Mouse (Mus musculus) heart, postnatal 10 days (tissue): ENCODE results near the gene Qrsl1. TPM values are rescaled to one million over a fixed set of nuclear protein-coding genes. Genes with fewer than 3 reads are reported as not detected.
"Not testable (repeated sequence)": the region's sequence is repeated elsewhere in the genome, so short reads cannot be mapped to it uniquely, and the experiment has no call there.

Source experiments
- DNase-seq, 2 experiments: peaks; one replicate each; pipeline ENCODE4 v3.0.0; 2021
- intact Hi-C: fragments of 180-260 bp; cut with DNase I; formaldehyde crosslinking; loops from one replicate; pipeline ENCODE4 v1.15.1; 2025
- total RNA-seq, 2 experiments: library from RNA; stranded (reverse); gene quantifications; 2 replicates each; pipeline ENCODE4 v1.2.3; 2021

Qrsl1 gene
- 10 to 100 TPM; 29.4 to 30.9 TPM for total RNA-seq

DNA sequence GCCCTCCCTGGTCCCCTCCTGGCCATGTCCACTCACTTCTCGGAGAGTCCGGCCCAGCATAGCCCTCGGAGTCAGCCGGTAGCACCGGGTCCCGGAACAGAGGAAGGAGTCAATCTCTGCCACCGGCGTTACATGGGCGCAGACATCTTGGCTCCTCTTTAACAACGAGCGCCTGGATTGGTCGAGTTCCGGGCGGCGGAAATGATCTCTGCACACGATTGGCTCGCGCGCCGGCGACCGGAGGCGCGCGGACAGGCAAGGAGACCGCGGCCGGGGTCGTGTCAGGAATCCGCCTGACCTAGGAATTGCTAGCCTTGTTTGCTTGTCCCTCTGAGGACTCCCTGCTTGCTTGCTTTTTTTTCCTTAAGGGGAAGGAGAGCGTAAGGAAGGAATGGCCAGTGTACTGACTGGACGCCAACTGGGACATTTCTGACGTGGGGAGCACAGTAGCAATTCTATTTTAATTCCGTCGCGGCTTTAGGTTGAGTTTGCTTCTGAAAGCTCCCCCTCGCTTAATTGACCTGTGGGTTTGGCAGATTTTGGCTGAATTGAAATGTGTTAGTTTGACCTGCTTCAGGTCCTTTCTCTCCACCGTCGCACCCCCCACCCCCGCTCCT is at the start of gene Qrsl1, which contains the start of gene Rtn4ip1:
Qrsl1 (minus strand) TSS at position 168 of the 617 bp plus-strand sequence.
Rtn4ip1 (plus strand) TSS at position 230 of the 617 bp plus-strand sequence.
- intact Hi-C loops = loop anchor here (5.0 kb wide), 1 partner anchor 324 kb away; the partner anchor contains the start of gene Cd24a
- DNase-seq = peak; percentile 96 to 97

DNA sequence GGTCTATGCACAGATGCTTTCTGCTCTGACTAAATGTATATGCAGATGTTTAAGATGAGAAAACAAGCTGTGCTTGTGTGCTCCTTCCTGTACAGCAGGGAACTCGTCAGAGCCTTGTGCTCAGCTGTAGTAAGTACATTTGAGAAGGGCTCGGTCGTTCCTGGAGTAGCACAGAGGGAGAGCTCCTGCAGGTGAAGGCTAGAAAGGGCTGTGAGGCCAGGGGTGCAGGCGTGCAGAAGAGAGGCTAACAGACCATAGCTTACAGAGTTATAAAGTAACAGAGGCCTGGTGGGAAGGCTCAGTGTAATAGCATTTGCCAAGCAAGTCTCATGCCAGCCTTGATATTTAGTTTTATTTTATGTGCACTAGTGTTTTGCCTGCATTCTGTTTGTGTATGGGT is 43.9 kb upstream of the Qrsl1 start:
- intact Hi-C loops = no loop called here
- DNase-seq = no peak

DNA sequence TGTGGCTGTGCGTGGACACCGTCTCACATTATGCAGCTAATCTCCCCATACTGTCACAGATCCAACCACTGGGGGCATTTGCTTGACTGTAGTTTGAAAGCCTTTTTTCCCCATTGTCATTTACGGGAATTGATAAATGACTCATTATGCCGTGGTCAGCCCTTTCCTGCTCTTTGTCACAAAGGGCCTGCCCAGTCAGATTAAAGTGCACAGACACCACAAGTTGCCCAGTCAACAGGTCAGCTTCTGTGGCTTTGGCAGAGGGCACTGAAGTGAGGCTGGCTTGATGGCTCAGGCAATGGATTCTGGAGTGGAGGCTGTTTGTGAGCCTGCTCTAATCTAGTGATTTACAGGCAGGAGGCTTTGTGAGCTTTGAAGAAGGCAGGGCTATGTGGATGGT is 42.2 kb upstream of the Qrsl1 start:
- no peak for DNase-seq
- intact Hi-C loops = no loop called here

DNA sequence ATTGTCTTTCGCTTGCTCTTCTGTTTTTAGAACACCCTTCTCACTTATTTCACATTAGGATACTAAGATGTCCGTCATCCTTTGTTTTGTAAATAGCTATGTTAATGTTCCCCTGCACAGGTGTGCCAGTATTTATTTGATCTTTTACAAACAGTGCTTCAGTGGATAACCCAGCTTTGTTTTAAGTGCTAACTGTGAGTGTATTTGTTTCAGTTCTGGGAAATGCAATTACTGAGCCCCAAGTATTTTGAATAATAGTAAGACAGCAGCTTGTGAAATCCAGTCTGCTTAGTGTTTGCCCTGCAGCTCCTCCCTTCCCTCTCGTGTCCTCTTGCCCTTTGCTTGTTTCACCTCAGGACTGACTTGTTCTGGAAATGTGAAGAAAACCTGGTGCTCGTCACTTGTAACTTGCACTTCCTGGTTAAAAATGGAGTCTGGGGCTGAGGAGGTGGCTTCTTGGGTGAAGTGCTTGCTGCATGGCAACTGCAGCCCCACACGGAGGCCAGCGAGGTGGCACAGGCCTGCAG is 37.7 kb upstream of the Qrsl1 start:
- intact Hi-C loops = no loop called here
- DNase-seq = no peak

DNA sequence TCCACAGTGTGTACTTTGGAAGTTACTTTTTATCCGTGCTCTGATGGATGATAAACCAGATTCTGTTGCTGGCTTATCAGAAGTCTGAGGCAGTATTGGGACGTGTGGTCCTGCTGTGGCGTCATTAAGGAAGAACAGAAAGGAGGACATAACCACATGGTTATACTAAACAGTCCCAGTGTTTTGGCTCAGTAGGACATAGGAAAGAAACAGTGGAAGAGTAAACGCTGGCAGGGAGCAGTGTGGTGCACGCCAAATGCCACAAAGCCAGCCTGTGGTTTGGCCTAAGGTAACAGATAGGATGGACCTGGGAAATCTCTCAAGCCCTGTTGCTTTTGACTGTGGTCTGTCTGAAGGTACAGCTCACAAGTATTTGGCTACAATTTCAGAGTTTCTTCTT is 27.1 kb upstream of the Qrsl1 start:
- no peak for DNase-seq
- intact Hi-C loops = no loop called here

DNA sequence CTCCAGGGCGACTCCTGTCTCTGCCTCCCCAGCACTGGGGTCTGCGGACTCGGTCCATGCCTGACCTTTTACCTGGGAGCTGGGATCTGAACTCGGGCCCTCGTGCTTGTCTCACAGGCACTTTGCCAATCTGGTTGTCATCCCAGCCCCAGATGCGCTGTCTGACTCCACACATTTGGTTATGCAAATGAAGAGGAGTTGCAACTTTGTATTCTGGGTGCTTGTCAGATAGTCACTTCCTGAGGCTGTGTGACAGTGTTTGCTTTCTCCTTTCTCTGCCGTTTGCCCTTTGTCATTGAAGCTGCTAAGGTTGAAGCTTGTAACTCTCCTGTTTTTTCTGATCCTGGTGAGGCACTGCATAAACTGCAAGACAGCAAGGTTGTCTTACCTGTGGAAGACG is 26.2 kb upstream of the Qrsl1 start:
- no peak for DNase-seq
- intact Hi-C loops = no loop called here

DNA sequence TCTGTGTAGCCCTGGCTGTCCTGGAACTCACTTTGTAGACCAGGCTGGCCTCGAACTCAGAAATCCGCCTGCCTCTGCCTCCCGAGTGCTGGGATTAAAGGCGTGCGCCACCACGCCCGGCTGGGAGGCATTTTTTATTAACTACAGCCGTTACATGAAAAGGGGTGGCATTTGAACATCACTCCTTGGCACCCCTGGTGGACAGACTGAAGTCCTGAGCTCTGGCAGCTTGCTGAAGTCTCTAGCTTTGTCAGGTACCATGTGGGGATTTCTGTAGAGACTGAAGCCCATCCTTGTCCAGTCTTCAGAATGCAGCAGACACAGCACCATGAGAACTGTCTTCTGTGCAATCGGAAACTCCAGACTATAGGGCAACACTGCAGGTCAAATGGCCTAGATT is 24.2 kb upstream of the Qrsl1 start:
- intact Hi-C loops, DNase-seq: not testable (repeated sequence)

DNA sequence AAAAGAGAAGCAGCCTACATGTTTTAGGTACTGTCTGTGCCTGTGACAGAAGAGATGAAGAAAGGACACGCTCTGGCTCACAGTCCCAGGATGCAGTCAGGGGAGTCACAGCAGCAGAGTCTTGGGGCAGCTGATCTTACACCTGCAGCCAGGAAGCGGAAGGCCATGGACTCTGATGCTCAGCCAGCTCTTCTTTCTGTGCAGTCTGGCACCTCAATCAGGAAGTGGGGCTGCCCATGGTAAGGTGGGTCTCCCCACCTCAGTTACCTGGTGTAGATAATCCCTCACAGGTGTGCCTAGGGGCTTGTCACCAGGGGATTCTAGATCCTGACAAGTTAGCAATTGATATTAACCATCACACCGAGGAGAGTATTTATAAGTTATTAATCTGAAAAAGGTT is 21.6 kb upstream of the Qrsl1 start:
- DNase-seq = no peak
- intact Hi-C loops = no loop called here

DNA sequence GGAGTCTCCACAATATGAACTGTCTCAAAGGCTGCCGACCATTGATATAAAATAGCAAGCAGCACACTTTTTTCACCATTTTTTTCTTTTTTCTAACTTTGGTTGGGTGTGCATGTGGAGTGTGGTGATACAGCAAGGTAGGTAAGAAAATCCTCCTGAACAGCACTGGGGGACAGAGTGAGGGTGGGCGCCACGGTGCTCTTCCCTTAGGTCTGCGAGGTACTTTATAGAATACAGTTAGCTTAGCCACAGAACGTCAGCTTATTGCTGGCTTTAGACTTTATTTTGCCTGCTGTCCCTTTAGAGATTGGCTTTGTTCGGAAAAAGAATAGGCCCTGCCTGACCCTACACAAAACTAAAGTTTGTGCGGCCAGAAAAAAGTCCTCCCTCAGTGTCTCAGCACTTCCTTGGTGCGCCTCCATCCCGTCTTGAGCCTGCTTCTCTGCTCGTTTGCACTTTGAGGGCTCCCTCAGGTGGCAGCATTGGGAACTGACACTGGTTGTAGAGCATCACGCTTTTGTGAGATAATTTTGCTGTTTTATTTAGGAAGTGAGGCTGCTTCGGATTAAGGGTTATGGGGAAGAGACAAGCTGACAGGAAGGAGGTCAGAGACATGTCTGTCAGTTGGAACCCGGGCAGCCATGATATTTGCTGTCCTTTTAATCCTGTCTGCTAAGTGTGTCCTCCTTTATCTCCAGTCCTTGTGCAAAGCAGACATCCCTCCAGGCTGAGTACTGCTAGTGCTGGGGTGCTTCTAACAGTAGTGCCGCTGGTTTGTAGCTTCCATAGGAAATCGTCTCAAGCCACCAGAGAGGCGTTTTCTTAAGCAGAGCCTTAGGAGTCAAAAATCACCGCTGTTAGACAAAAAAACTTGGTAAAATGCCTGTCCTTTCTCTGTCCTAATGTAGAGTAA is 17.4 kb upstream of the Qrsl1 start:
- DNase-seq = peak; percentile 82 to 90
- intact Hi-C loops = loop anchor here (1.0 kb wide), 1 partner anchor 344 kb away; no protein-coding TSS in a partner anchor

DNA sequence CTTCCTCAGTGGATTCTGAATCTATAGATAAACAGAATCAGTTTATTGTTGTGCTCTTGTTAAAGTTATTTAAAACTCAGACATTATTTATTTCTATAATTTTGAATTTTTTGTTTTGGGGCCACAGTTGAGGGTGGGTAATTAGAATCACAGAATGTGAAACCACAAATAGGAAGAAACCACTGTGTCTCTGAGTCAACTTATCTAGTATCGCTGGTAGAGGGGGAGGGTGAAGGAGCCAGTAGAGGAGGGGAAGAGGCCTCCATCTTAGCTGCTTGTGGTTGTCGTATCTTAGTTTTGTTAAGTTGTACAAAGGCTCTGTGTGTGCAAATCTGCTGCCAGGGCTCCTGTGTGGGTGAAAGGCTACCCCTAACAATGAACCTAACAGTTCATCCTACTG is 15.2 kb upstream of the Qrsl1 start:
- DNase-seq = no peak
- intact Hi-C loops = no loop called here

DNA sequence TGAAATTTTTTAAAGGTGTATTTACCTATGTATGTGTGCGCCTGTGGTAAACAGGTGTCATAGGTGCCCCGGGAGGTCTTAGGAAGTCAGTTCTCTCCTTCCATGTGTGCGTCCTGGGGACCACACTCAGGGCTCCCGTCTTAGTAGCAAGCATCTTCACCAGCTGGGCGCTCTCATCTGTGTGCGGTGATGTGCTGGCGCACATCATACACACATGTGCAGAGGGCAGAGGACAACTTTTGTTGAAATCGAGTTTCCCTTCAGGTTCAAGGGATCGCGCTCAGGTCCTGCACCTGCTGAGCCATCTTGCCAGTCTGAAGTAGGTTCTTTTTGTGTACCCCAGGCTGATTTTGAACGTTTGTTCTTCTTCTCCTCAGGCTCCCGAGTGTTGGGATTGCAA is 14.6 kb upstream of the Qrsl1 start:
- intact Hi-C loops = no loop called here
- no peak for DNase-seq

DNA sequence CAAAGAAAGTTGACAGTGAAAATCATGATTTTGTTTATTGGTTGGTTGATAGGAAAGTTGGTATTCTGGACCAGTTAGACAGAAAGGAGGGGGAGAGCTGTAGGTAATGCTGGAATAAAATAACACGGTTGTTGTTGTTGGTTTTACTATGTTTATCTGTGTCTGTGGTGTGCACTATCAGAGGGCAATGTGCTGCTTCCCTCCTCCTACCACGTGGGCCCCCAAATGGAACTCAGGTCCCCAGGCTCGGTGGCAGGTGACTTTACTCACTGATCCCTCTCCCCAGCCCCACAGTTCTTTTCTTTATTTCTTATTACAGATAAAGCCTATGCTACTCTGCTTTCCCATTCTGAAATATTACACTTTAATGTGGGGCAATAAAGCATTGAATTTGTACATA is 10.7 kb upstream of the Qrsl1 start:
- intact Hi-C loops = no loop called here
- no peak for DNase-seq

DNA sequence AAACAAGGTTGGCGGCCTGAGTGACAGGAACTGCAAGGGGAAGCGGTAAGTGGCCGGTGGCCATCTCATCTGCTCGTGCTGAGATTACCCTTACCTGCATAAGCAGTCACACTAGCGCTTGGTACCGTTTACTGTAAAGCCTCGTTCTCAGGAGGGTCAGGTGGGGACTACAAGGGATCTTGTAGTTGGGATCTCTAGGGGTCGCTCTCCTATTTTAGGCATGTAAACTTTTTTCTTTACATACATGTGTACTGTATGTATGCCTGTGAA is 9.3 kb upstream of the Qrsl1 start:
- intact Hi-C loops = no loop called here
- DNase-seq = no peak

DNA sequence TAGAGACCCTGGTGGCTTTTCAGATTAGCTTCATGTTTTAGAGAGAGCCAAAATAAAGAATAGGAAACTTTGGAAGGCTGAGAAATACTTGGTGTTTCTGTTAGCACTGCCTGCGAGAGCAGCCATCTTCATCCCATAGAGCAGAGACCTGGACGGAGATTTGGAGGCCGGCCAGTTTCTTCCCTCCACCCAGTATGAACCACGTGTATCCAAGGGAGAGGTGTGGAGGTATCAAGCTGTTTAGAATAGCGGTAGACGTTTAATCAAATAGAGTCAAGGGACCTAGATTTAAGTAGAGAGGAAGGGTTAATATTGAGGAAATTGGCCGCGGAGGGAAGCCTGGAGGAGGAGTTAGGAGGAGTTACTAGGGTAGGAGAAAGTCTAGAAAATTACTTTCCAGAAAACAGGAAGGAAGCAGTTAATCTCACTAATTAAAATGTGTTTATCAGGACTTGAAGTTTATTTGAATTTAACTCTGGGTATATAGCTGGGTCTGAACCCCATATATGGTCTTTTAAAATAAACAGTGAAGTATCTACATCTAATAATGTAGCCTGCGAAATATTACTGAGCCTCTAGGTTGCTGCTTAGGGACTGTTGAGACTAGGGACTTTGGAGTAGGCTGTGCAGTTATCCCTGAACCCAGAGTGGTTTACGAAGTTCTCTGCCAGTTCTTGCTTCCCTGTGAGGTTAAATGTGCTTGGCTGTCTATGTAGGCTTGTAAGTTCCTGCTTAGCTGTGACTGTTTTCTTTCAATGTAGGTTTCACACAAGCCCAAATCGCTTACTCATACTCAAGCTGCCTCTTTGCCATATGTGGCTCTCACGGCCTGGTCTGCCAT is 8.7 kb upstream of the Qrsl1 start:
- intact Hi-C loops = no loop called here

DNA sequence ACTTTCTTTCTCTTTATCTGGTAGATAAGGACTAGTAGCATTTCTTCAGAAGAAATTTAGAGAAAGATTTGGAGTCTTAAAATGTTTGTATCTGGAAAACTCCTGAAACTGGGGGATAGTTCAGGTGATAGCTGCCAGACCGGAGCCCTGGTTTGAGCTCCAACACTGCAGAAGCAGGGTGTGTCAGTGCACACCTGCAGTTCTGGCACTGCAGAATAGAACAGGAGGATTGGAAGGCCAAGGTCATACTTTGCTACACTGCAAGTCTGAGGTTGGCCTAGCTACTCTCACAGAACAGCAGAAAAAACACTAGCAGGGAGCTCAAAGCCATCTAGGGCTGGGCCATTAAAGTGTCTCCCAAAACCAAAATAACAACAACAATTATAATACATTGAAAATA is 3.0 kb upstream of the Qrsl1 start:
- intact Hi-C loops = loop anchor here (5.0 kb wide), 1 partner anchor 327 kb away; the partner anchor contains the start of gene Cd24a
- DNase-seq = no peak

More for the DNA sequence above, 8.7 kb upstream of the Qrsl1 start:
- no peak for DNase-seq

DNA sequence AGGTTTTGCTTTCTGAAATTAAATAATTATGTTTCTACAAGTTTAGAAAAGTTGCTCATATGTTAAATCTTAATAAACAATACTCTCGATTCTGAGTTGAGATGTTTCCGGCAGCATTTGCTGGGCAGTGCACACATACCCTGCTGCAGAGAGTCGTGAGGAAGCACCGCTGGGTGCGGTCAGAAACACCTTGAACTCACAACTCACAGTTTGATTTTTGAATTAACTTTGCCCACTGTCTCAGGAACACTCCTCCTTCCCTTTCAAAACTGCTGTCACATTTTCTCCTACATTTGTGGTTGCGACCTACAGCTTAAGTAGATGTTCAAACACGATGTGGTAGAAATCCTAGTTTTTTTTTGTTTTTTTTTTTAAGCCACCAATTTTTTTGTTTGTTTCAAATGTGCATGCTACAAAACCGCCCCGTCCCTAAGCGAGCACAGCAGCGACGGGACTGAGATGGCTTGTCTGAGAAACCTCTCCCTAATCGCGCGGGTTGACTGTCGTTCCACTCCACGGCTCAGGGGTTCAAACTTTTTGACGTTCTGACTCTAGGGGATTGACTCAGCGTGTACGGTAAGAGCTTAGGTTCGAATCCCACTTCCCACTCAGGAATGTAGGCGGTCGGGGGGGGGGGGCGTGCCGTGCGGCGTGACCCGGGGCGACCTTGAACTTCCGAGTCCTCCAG is 518 bp downstream of the Qrsl1 start:
- intact Hi-C loops = loop anchor here (5.0 kb wide), 1 partner anchor 324 kb away; the partner anchor contains the start of gene Cd24a
- DNase-seq = peak; percentile 9 to 11

DNA sequence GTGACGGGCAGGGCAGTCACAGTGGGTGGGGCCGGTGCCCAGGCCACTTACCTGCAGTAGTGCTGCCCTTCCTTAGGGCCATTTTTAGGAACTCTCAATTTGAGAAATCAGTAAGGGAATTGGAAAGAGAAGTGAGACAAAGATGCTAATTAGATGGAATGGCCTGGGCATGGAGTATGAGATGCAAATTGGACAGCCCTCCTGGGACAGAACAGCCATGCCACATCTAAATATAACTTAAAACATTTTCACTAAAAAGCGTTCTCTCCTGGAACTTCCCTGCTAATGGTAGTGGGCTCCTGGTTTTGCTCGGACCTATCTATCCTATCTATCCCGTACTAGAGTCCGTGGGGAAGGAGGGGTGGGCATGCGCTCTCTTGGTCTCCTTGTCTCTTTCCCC is 3.3 kb downstream of the Qrsl1 start:
- DNase-seq = no peak
- intact Hi-C loops = no loop called here

DNA sequence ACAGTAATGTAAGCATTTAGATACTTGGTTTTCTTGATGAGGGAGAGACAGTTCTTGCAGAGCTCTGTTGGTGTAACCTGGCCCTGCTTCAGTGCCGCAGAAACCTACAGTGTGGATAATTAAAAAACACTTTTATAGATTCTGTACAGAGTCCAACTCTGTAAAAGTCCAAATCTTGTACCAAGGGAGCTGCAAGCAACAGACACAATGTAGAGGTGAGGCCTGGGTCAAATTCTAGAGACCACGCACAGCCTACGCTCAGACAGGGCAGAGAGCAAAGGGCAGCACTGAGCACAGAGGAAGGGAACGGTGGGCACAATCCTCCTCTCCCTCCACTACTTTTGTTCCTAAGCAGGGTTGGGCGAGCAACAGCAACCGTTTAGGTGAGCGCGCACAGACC is 5.5 kb downstream of the Qrsl1 start:
- no peak for DNase-seq
- intact Hi-C loops = no loop called here

DNA sequence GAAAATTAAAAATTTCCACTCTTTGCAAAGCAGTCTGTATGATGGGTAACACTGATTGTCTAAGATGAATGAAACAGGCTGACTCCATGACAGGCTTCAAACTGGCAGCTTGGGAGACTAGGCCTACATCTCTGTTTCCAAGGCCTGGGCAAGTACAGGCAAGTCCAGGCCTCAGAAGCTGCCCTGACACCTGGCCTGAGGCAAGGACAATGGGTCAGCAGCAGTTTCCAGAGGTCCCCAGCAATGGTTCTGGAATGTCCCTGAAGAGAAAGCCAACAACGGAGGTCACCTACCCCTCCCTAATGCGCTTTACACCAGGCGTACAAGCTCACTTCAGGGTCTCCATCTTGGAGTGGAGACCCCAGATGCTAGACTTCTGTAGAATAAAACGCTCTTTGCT is 8.6 kb downstream of the Qrsl1 start:
- intact Hi-C loops = no loop called here
- no peak for DNase-seq

DNA sequence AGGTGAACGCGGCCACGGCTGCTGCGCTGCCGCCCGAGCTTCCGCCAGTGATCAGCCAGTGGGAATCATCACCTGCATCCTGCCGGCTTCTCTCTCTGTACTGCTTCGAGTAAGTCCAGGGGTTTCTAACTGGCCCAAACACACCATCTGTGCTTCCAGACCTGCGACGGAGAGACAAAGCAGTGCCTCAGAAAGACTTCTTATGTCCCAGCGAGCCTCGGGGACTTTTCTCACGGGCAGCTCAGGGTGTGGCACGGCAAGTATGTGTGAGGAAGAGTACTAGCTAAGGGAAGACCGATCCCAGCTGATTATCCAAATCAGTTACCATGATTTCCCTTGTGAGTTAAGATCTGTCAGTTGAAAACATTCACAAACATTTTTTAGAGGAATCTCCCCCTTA is 12.6 kb downstream of the Qrsl1 start:
- intact Hi-C loops = no loop called here
- DNase-seq = no peak
